Mouse (Mus musculus): Measurements from ENCODE around the gene Celf1. TPM values are rescaled to one million over a fixed set of nuclear protein-coding genes. Genes with fewer than 3 reads are reported as not detected.

The Celf1 gene
- polyA plus RNA-seq, 1 experiment from 2014 or later: 94.7 TPM

- Histone ChIP-seq H3K4me2 (peak overlapping the region; percentile 96), H3K9me3 (no peaks in the 10 kb centered on the region), H3K27ac (replicated peaks) (peak overlapping the region; percentile 94), H3K4me1 (replicated peaks) (peaks cover 40% of the 10 kb centered on the region), H3K4me3 (peak overlapping the region; percentile 79), H3K27me3 (no peaks in the 10 kb centered on the region), H3K9ac (peak overlapping the region; percentile 95), H3K36me3 (peaks cover 19% of the 10 kb centered on the region)
- no peak for ATAC-seq (ENCODE audit: low FRiP score, low read depth)
- WGBS: 31% methylated on average over 7 of the region's 7 CpGs
Measured at GRCm38 (mm10) chr2:90916560-90917232, 23.5 kb upstream of the Celf1 start.

DNA sequence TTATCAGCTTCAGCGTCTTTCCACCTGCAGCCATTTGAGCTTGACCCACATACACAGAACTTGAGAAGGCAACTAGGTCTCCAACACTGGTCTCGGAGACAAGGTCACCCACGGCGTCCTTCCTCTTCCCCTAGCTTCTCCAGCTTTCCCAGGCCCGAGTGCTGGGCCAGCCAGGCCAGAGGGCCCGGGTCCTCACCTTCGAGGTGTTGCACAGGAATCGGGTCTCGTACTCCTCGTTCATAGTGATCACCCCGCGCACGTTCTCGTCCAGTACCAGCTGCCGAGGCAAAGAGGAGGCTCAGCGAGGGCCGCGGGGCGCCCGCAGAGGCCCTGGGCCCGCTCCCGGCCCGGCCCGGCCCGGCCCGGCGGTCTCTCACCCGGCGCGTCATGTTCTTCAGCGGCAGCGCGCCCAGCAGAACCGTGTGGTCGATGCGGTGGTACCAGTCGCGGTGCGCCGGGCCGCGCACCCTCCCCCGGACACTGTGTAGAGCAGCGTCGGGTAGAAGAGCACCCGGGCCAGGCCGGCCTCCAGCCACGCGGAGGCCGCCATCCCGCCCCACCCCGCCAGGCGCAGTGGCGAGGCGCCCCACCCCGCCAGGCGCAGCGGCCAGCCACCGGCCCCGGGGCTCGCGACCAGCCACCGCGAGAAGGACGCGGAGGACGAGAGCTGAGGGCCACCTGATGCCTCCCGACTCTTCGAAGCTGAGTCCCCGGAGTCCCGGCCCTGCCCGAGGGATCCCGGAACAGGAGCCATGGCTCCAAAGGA, 22.8 kb upstream of the Celf1 start:
- H3K4me3 ChIP-seq: peak overlapping the region; percentile 79
- H3K27ac ChIP-seq (replicated peaks): peak overlapping the region; percentile 94
- WGBS: under 1% methylated on average over 66 of the region's 73 CpGs
- peaks cover 40% of the 10 kb centered on the region for H3K4me1 ChIP-seq (replicated peaks)
- peak overlapping the region; percentile 95 for H3K9ac ChIP-seq
- H3K4me2 ChIP-seq: peak overlapping the region; percentile 96
- ATAC-seq (ENCODE audit: low FRiP score, low read depth): peak; percentile 86
- H3K27me3 ChIP-seq: no peaks in the 10 kb centered on the region
- H3K9me3 ChIP-seq: no peaks in the 10 kb centered on the region
- peaks cover 14% of the 10 kb centered on the region for H3K36me3 ChIP-seq

DNA sequence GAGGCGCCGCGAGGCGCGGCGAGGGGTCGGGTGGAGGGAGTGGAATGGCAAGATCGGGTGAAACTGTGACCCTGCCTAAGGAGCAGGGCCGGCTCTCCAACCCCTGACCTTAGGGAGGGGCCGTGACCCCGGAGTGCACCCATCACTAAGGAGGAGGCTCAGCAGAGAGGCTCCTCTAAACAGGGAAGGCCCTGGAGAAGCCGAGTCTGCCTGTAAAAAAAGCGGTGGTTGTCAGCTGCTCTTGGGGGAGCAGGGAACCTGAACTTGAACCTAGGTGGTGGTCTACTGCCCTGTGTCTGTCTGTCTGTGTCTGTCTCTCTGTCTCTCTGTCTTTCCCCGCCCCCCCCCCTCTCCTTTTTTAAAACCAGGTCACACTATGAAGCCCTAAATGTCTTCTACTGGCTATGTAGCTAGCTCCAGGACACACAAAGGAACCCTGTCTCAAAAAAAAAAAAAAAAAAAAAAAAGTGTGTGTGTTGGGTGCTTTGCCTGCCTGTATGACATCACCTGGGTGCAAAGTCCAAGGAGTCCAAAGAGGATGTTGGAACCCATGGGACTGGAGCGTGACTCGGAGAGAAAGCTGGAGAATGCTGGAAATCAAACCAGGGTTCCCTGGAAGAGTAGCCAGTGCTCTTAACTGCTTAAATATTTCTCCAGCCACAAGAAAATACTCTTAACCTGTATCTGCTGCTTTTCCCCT, 22.0 kb upstream of the Celf1 start:
- peaks cover 40% of the 10 kb centered on the region for H3K4me1 ChIP-seq (replicated peaks)
- H3K9me3 ChIP-seq: no peaks in the 10 kb centered on the region
- H3K9ac ChIP-seq: peak overlapping the region; percentile 95
- peak overlapping the region; percentile 79 for H3K4me3 ChIP-seq
- peaks cover 8% of the 10 kb centered on the region for H3K36me3 ChIP-seq
- H3K27ac ChIP-seq (replicated peaks): peak overlapping the region; percentile 94
- peak overlapping the region; percentile 96 for H3K4me2 ChIP-seq
- H3K27me3 ChIP-seq: no peaks in the 10 kb centered on the region
- 12% methylated on average over 15 of the region's 16 CpGs for WGBS
- peak; percentile 69 for ATAC-seq (ENCODE audit: low FRiP score, low read depth)

DNA sequence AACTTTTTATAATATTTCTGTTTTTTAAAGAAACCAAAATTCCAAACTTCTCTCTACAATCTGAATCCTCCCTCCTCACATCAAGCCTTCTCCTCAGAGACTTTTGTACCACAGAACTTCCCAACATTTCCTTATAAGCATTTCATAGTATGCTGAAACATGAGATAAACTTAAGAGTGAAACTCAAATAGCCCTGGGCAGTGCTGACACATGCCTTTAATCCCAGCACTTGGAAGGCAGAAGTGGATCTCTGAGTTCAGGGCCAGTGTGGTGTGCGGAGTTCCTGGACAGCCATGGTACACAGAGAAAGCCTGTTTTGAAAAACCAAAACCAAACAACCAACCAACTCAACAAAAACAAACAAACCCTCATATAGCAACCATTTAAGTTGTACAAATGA, 19.0 kb upstream of the Celf1 start:
- H3K9ac ChIP-seq: no peak overlapping the region
- H3K4me2 ChIP-seq: no peak overlapping the region
- peaks cover 21% of the 10 kb centered on the region for H3K4me1 ChIP-seq (replicated peaks)
- ATAC-seq (ENCODE audit: low FRiP score, low read depth): no peak
- WGBS: 95% methylated on average over 1 of the region's 1 CpGs
- no peak overlapping the region for H3K27ac ChIP-seq (replicated peaks)
- no peak overlapping the region for H3K4me3 ChIP-seq
- H3K36me3 ChIP-seq: no peaks in the 10 kb centered on the region
- no peaks in the 10 kb centered on the region for H3K9me3 ChIP-seq
- H3K27me3 ChIP-seq: no peaks in the 10 kb centered on the region

GRCm38 (mm10) chr2:90922636-90923035, 17.5 kb upstream of the Celf1 start:
- H3K4me3 ChIP-seq: no peak overlapping the region
- no peak overlapping the region for H3K9ac ChIP-seq
- H3K27ac ChIP-seq (replicated peaks): no peak overlapping the region
- H3K9me3 ChIP-seq: no peaks in the 10 kb centered on the region
- no peaks in the 10 kb centered on the region for H3K27me3 ChIP-seq
- WGBS: 97% methylated on average over 2 of the region's 2 CpGs
- H3K36me3 ChIP-seq: no peaks in the 10 kb centered on the region
- no peak for ATAC-seq (ENCODE audit: low FRiP score, low read depth)
- peaks cover 10% of the 10 kb centered on the region for H3K4me1 ChIP-seq (replicated peaks)
- no peak overlapping the region for H3K4me2 ChIP-seq

- no peak overlapping the region for H3K4me3 ChIP-seq
- no peak overlapping the region for H3K4me2 ChIP-seq
- ATAC-seq (ENCODE audit: low FRiP score, low read depth): no peak
- no peaks in the 10 kb centered on the region for H3K4me1 ChIP-seq (replicated peaks)
- no peaks in the 10 kb centered on the region for H3K36me3 ChIP-seq
- H3K27ac ChIP-seq (replicated peaks): no peak overlapping the region
- no peak overlapping the region for H3K9ac ChIP-seq
- H3K27me3 ChIP-seq: no peaks in the 10 kb centered on the region
- 88% methylated on average over 13 of the region's 13 CpGs for WGBS
- no peaks in the 10 kb centered on the region for H3K9me3 ChIP-seq
Measured at GRCm38 (mm10) chr2:90928566-90928965, 11.6 kb upstream of the Celf1 start.

DNA sequence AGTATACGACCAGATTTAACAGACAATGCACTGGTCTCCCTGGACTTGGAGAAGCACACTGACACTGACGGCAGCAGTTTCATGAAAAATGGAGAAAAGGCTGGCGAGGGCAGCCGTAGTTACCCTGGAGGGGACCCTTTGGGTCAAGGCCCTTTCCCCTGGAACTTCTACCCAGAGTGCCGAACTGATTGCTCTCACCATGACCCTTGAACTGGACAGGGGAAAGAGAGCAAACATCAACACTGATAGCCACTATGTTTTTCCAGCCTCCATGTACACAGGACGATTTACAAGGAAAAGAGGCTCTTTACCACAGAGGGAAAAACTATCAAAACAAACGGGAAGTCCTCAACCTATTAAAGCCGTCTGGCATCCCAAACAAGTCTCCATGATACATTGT, 8.4 kb upstream of the Celf1 start:
- Histone ChIP-seq H3K9me3 (no peaks in the 10 kb centered on the region), H3K27me3 (no peaks in the 10 kb centered on the region), H3K4me2 (no peak overlapping the region), H3K27ac (replicated peaks) (no peak overlapping the region), H3K4me3 (no peak overlapping the region), H3K9ac (no peak overlapping the region), H3K36me3 (no peaks in the 10 kb centered on the region), H3K4me1 (replicated peaks) (no peaks in the 10 kb centered on the region)
- WGBS: 80% methylated on average over 8 of the region's 8 CpGs
- ATAC-seq (ENCODE audit: low FRiP score, low read depth): no peak

DNA sequence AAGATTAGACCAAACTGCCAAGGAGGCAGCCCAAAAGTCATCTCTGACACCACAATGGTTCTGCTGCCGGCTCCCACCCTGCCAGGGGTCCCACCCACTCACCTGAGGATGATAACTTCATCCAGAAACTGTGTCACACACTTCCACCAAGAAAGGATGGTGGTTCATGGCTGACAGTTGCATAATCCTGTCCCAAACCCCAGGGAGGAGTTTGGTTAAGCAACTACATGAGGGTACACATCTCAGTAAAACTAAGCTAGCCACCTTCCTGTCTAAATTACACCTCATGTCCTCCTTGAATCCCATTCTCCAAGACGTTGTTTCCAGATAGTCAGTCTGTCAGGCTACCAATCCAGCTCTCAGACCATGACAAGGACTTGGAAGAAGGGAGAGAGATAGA, 7.9 kb upstream of the Celf1 start:
- H3K9ac ChIP-seq: no peak overlapping the region
- ATAC-seq (ENCODE audit: low FRiP score, low read depth): no peak
- H3K4me1 ChIP-seq (replicated peaks): no peaks in the 10 kb centered on the region
- H3K9me3 ChIP-seq: no peaks in the 10 kb centered on the region
- no peaks in the 10 kb centered on the region for H3K27me3 ChIP-seq
- WGBS: 64% methylated on average over 2 of the region's 2 CpGs
- no peaks in the 10 kb centered on the region for H3K36me3 ChIP-seq
- no peak overlapping the region for H3K4me2 ChIP-seq
- H3K27ac ChIP-seq (replicated peaks): no peak overlapping the region
- no peak overlapping the region for H3K4me3 ChIP-seq

- no peak for ATAC-seq (ENCODE audit: low FRiP score, low read depth)
- 76% methylated on average over 3 of the region's 3 CpGs for WGBS
- H3K9me3 ChIP-seq: no peaks in the 10 kb centered on the region
- no peak overlapping the region for H3K27ac ChIP-seq (replicated peaks)
- H3K27me3 ChIP-seq: no peaks in the 10 kb centered on the region
- no peak overlapping the region for H3K4me3 ChIP-seq
- no peak overlapping the region for H3K9ac ChIP-seq
- peaks cover 30% of the 10 kb centered on the region for H3K4me1 ChIP-seq (replicated peaks)
- no peaks in the 10 kb centered on the region for H3K36me3 ChIP-seq
- no peak overlapping the region for H3K4me2 ChIP-seq
Measured at GRCm38 (mm10) chr2:90938362-90938761, 1.8 kb upstream of the Celf1 start.

DNA sequence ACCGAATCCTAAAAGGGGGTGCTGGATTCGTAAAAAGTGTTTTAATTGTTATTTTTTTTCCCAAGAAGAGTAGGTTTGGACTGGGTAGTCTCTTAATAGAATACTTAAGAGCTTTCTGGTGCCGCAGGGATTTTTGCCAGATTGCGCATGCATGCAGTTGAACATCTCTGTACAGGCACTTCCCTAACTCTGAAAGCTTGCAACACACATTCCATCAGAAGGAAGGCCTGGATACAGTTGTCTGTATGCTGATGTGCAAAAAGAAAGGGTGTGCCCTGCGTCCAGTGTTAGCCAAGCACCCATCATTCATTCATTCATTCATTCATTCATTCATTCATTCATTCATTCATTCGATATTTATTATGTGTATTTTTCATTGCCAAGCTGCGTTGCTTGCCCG, 432 bp upstream of the Celf1 start:
- peak overlapping the region; percentile 94 for H3K27ac ChIP-seq (replicated peaks)
- peak overlapping the region; percentile 99 for H3K4me3 ChIP-seq
- 41% methylated on average over 8 of the region's 8 CpGs for WGBS
- peaks cover 44% of the 10 kb centered on the region for H3K4me1 ChIP-seq (replicated peaks)
- no peaks in the 10 kb centered on the region for H3K9me3 ChIP-seq
- H3K9ac ChIP-seq: peak overlapping the region; percentile 98
- ATAC-seq (ENCODE audit: low FRiP score, low read depth): peak; percentile 70
- no peaks in the 10 kb centered on the region for H3K36me3 ChIP-seq
- H3K27me3 ChIP-seq: no peaks in the 10 kb centered on the region
- H3K4me2 ChIP-seq: peak overlapping the region; percentile 83

GRCm38 (mm10) chr2:90941744-90942143, 1.6 kb downstream of the Celf1 start:
- 40% methylated on average over 2 of the region's 2 CpGs for WGBS
- Histone ChIP-seq H3K9ac (no peak overlapping the region), H3K4me1 (replicated peaks) (peaks cover 50% of the 10 kb centered on the region), H3K9me3 (no peaks in the 10 kb centered on the region), H3K27ac (replicated peaks) (no peak overlapping the region), H3K4me3 (peak overlapping the region; percentile 99), H3K4me2 (peak overlapping the region; percentile 83), H3K36me3 (no peaks in the 10 kb centered on the region), H3K27me3 (no peaks in the 10 kb centered on the region)
- no peak for ATAC-seq (ENCODE audit: low FRiP score, low read depth)

GRCm38 (mm10) chr2:90950149-90950548, 10.0 kb downstream of the Celf1 start:
- Histone ChIP-seq H3K4me3 (no peak overlapping the region), H3K4me2 (no peak overlapping the region), H3K9me3 (no peaks in the 10 kb centered on the region), H3K4me1 (replicated peaks) (peaks cover 9% of the 10 kb centered on the region; the same call in 1 of the 2 replicates), H3K27me3 (no peaks in the 10 kb centered on the region), H3K36me3 (no peaks in the 10 kb centered on the region), H3K9ac (no peak overlapping the region), H3K27ac (replicated peaks) (no peak overlapping the region)
- peak; percentile 21; the same call in 1 of the 2 replicates for ATAC-seq (ENCODE audit: low FRiP score, low read depth)
- WGBS: 90% methylated on average over 5 of the region's 5 CpGs

All from hindbrain, embryonic 15.5 days (tissue).